Mouse (Mus musculus) heart, embryonic 12.5 days (tissue): ENCODE measurements around the gene Trim68. TPM values are rescaled to one million over a fixed set of nuclear protein-coding genes. Genes with fewer than 3 reads are reported as not detected.
"Not testable (repeated sequence)": the region's sequence is repeated elsewhere in the genome, so short reads cannot be mapped to it uniquely, and the experiment has no call there.

Experiments
- ATAC-seq: fragments of 200-750 bp; cut with Nextera tagmentation; 2 replicates; pipeline ENCODE4 v1.8.0; 2017; ENCODE audit warnings: moderate TSS enrichment, moderate library complexity; ENCODE audit not compliant: insufficient number of reproducible peaks, low FRiP score
- H3K27ac ChIP-seq: fragments of 300-500 bp; sonication (generic); 2 replicates; pipeline ENCODE4 v1.5.1; 2016; ENCODE audit warnings: mild to moderate bottlenecking, moderate library complexity; ENCODE audit not compliant: poor library complexity, severe bottlenecking
- H3K27me3 ChIP-seq: fragments of 300-500 bp; sonication (generic); replicated peaks from 2 replicates; pipeline ENCODE4 v1.6.1; 2016; ENCODE audit warnings: mild to moderate bottlenecking, moderate library complexity
- H3K36me3 ChIP-seq: fragments of 300-500 bp; sonication (generic); 2 replicates; pipeline ENCODE4 v1.6.1; 2016; ENCODE audit warnings: mild to moderate bottlenecking, moderate library complexity
- H3K4me1 ChIP-seq: fragments of 300-500 bp; sonication (generic); replicated peaks from 2 replicates; pipeline ENCODE4 v1.6.1; 2016; ENCODE audit warnings: mild to moderate bottlenecking
- H3K4me2 ChIP-seq: fragments of 300-500 bp; sonication (generic); 2 replicates; pipeline ENCODE4 v1.6.1; 2016; ENCODE audit warnings: mild to moderate bottlenecking, moderate library complexity
- H3K4me3 ChIP-seq: fragments of 300-500 bp; sonication (generic); 2 replicates; pipeline ENCODE4 v1.5.1; 2016; ENCODE audit warnings: mild to moderate bottlenecking
- H3K9ac ChIP-seq: fragments of 300-500 bp; sonication (generic); 2 replicates; pipeline ENCODE4 v1.6.1; 2016; ENCODE audit warnings: mild to moderate bottlenecking, moderate library complexity
- H3K9me3 ChIP-seq: fragments of 300-500 bp; sonication (generic); replicated peaks from 2 replicates; pipeline ENCODE4 v1.6.1; 2016; ENCODE audit warnings: mild to moderate bottlenecking, moderate library complexity
- WGBS: fragments of 180-500 bp; shearing (Covaris S2); methylation state at CpG from one replicate; pipeline ENCODE4 v1.1.7; 2016; 5-methylcytosine and 5-hydroxymethylcytosine counted together
- polyA plus RNA-seq: library from polyadenylated mRNA; unstranded; fragments of >200 nt; fragmentation: Nextera tagmentation; extraction: Ambion mirVana; gene quantifications from 2 replicates; pipeline ENCODE4 v1.2.1, GENCODE M21; 2016

The Trim68 gene
- polyA plus RNA-seq, 1 experiment from 2014 or later = 14.7 TPM

DNA sequence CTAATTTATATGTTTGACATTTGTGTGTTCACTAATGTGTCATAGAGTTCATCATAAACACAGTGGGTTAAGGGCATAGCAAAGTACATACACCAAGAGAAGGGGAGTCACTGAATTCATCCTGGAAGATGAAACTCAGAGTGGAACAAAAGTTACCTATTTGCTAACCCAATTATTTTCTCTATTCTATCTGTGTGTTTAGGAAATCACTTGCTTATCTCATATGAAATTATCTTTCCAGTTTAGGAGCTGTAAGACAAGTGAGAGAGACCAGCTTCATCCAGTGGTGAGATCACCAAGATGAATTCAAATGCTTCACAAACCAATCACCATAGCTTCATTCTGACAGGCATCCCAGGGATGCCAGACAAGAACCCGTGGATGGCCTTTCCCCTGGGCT is 28.6 kb downstream of the Trim68 start, which contains the start of gene Olfr555:
TSS of gene Olfr555 (plus strand) at position 301 of the 400 bp plus-strand sequence.
- H3K36me3 ChIP-seq = no peaks in the 10 kb centered on the region
- no peaks in the 10 kb centered on the region for H3K27me3 ChIP-seq
- no peak for ATAC-seq
- 66% methylated on average over 1 of the region's 1 CpGs for WGBS
- no peak within 1 kb of the TSS for H3K4me2 ChIP-seq
- no peaks in the 10 kb centered on the region for H3K9me3 ChIP-seq
- H3K4me3 ChIP-seq = no peak within 1 kb of the TSS
- no peak within 1 kb of the TSS for H3K27ac ChIP-seq
- no peak within 1 kb of the TSS for H3K9ac ChIP-seq
- no peaks in the 10 kb centered on the region for H3K4me1 ChIP-seq

DNA sequence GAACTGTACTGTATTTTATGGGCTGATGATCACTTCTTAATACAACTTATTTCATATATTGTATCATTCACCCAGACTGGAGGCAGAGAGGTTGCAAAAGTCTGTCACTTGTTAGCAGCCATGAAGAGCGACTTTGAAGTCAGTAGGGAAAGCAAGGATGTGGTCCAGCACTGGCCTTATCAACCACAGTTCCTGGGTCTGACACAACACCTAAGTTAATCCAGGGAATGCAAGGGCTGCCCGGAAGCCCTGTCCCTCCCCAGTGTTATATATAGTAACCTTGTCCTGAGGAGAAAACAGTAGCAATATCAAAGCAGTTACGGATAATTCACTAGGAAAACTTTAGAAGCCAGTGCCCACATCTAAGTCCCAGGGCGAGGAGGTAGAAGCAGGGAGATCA is 42.2 kb downstream of the Trim68 start:
- not testable (repeated sequence) for H3K27me3 ChIP-seq, H3K27ac ChIP-seq, H3K4me2 ChIP-seq, ATAC-seq, H3K9me3 ChIP-seq, H3K4me1 ChIP-seq, H3K9ac ChIP-seq, H3K4me3 ChIP-seq, H3K36me3 ChIP-seq
- 40% methylated on average over 4 of the region's 4 CpGs for WGBS

DNA sequence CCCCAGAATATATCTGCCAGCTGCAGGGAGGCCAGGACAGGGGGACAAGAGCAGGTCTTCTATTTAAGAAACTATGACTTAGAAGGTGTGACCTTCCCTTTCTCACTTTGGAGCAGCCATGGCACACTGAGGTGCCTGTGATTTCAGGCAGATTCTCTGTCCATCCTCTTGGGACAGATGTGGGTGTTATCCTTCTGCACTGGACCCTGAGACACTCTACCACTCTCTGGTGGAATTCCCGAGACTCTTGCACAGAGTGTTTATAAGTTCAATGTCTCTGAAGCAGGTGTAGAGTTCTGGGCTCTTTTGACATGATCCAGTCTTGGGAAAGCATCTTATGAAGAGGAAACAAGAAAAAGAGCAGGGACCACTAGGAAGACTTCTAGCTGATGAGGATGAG is 49.0 kb downstream of the Trim68 start, which contains the start of gene Olfr554:
TSS of gene Olfr554 (plus strand) at position 301 of the 400 bp plus-strand sequence.
- H3K9me3 ChIP-seq = no peaks in the 10 kb centered on the region
- no peaks in the 10 kb centered on the region for H3K36me3 ChIP-seq
- H3K4me3 ChIP-seq = no peak within 1 kb of the TSS
- H3K4me2 ChIP-seq = no peak within 1 kb of the TSS
- no peak within 1 kb of the TSS for H3K27ac ChIP-seq
- ATAC-seq = no peak
- WGBS = 70% methylated on average over 1 of the region's 1 CpGs
- no peaks in the 10 kb centered on the region for H3K27me3 ChIP-seq
- H3K9ac ChIP-seq = no peak within 1 kb of the TSS
- H3K4me1 ChIP-seq = no peaks in the 10 kb centered on the region

DNA sequence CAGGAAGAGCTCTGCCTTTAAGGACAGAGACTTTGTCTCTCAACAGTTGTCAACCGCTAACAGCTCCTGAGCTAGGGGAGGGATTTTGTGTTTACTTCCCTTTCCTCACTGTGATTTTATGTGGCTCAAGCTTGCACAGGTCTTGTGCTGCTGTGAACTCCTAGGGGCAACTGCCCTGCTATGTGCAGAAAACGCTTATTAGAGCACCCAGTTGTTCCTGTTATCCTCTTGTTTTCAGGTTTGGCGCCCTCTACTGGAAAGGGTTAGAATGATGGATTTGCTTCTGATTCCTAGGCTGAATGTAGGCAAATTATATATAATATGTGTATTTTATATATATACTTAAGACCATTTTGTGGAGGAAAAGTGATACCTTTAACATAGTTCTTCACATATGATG is 50.5 kb downstream of the Trim68 start:
- Histone ChIP-seq H3K4me2 (no peak overlapping the region), H3K27ac (no peak overlapping the region), H3K27me3 (no peaks in the 10 kb centered on the region), H3K36me3 (no peaks in the 10 kb centered on the region), H3K9ac (no peak overlapping the region), H3K4me1 (no peaks in the 10 kb centered on the region), H3K9me3 (no peaks in the 10 kb centered on the region), H3K4me3 (no peak overlapping the region)
- 34% methylated on average over 3 of the region's 3 CpGs for WGBS
- ATAC-seq = no peak

Other genes with a start within 250 kb of the Trim68 start
- gene Rrm1, start 245.6 kb downstream of the Trim68 start, polyA plus RNA-seq = 134 and 145 TPM in 2 replicates
- 0.15 TPM in 1 of 2 replicates, not detected in the other for gene Olfr543, start 205.6 kb downstream of the Trim68 start, polyA plus RNA-seq
- 0.06 and 0.08 TPM in 2 replicates for gene Olfr544, start 199.0 kb downstream of the Trim68 start, polyA plus RNA-seq
- not detected in 2 replicates for gene Olfr545, start 187.8 kb downstream of the Trim68 start, polyA plus RNA-seq
- gene Olfr547, start 152.6 kb downstream of the Trim68 start, polyA plus RNA-seq = not detected in 2 replicates
- not detected in 2 replicates for gene Olfr548-ps1, start 146.4 kb downstream of the Trim68 start, polyA plus RNA-seq
- gene Olfr549, start 137.5 kb downstream of the Trim68 start, polyA plus RNA-seq = not detected in 2 replicates
- 0.46 and 0.49 TPM in 2 replicates for gene Trim21, start 121.8 kb downstream of the Trim68 start, polyA plus RNA-seq
- not detected in 2 replicates for gene Olfr550, start 115.9 kb downstream of the Trim68 start, polyA plus RNA-seq
- not detected in 2 replicates for gene Olfr551, start 95.4 kb downstream of the Trim68 start, polyA plus RNA-seq
- gene Olfr552, start 89.6 kb downstream of the Trim68 start, polyA plus RNA-seq = not detected in 2 replicates
- gene Olfr553, start 69.1 kb downstream of the Trim68 start, polyA plus RNA-seq = not detected in 2 replicates
- gene Olfr554, start 48.9 kb downstream of the Trim68 start, polyA plus RNA-seq = not detected in 2 replicates
- not detected in 2 replicates for gene Olfr555, start 28.5 kb downstream of the Trim68 start, polyA plus RNA-seq
- not detected in 2 replicates for gene Olfr556, start 22.4 kb downstream of the Trim68 start, polyA plus RNA-seq
- not detected in 2 replicates for gene Olfr557, start 8.6 kb upstream of the Trim68 start, polyA plus RNA-seq
- not detected in 2 replicates for gene Olfr558, start 14.9 kb upstream of the Trim68 start, polyA plus RNA-seq
- not detected in 2 replicates for gene Olfr33, start 31.7 kb upstream of the Trim68 start, polyA plus RNA-seq
- not detected in 2 replicates for gene Olfr559, start 40.2 kb upstream of the Trim68 start, polyA plus RNA-seq
- gene Olfr560, start 72.0 kb upstream of the Trim68 start, polyA plus RNA-seq = not detected in 2 replicates
- gene Olfr78, start 72.1 kb upstream of the Trim68 start, polyA plus RNA-seq = not detected in 2 replicates
- not detected in 2 replicates for gene Olfr561, start 83.9 kb upstream of the Trim68 start, polyA plus RNA-seq
- gene Olfr564, start 116.2 kb upstream of the Trim68 start, polyA plus RNA-seq = not detected in 2 replicates
- not detected in 2 replicates for gene Olfr566, start 171.4 kb upstream of the Trim68 start, polyA plus RNA-seq
- gene Olfr568, start 189.8 kb upstream of the Trim68 start, polyA plus RNA-seq = not detected in 2 replicates
- not detected in 2 replicates for gene Olfr569, start 203.6 kb upstream of the Trim68 start, polyA plus RNA-seq
- gene Olfr570, start 207.2 kb upstream of the Trim68 start, polyA plus RNA-seq = not detected in 2 replicates
- gene Olfr571, start 230.2 kb upstream of the Trim68 start, polyA plus RNA-seq = not detected in 2 replicates
- gene Olfr572, start 237.1 kb upstream of the Trim68 start, polyA plus RNA-seq = not detected in 2 replicates